Mouse (Mus musculus): ENCODE data around the gene Astn2.

The Astn2 gene

GRCm38 (mm10) chr4:66312733-66313132 lies 91.7 kb downstream of the Astn2 start:
- no peak for DNase-seq (ENCODE audit: low read depth, low spot score)

- DNase-seq (ENCODE audit: low read depth, low spot score) = no peak
These were observed 93.9 kb downstream of the Astn2 start for GRCm38 (mm10) chr4:66310315-66311020.

- DNase-seq (ENCODE audit: low read depth, low spot score) = no peak
These were observed 98.0 kb downstream of the Astn2 start for GRCm38 (mm10) chr4:66306377-66306776.

GRCm38 (mm10) chr4:66302686-66303310 lies 101.6 kb downstream of the Astn2 start:
- no peak for DNase-seq (ENCODE audit: low read depth, low spot score)

- DNase-seq (ENCODE audit: low read depth, low spot score) = no peak
These were observed 119.4 kb downstream of the Astn2 start for GRCm38 (mm10) chr4:66285034-66285433.

- no peak for DNase-seq (ENCODE audit: low read depth, low spot score)
These were observed 128.3 kb downstream of the Astn2 start for GRCm38 (mm10) chr4:66276096-66276495.

GRCm38 (mm10) chr4:66271550-66272117 lies 132.8 kb downstream of the Astn2 start:
- DNase-seq (ENCODE audit: low read depth, low spot score) = no peak

GRCm38 (mm10) chr4:66264031-66264430 lies 140.4 kb downstream of the Astn2 start:
- no peak for DNase-seq (ENCODE audit: low read depth, low spot score)

GRCm38 (mm10) chr4:66261276-66261675 lies 143.1 kb downstream of the Astn2 start:
- no peak for DNase-seq (ENCODE audit: low read depth, low spot score)

- no peak for DNase-seq (ENCODE audit: low read depth, low spot score)
These were observed 145.5 kb downstream of the Astn2 start for GRCm38 (mm10) chr4:66258905-66259304.

- no peak for DNase-seq (ENCODE audit: low read depth, low spot score)
These were observed 149.5 kb downstream of the Astn2 start for GRCm38 (mm10) chr4:66254695-66255492.

GRCm38 (mm10) chr4:66248521-66248920 lies 155.9 kb downstream of the Astn2 start:
- no peak for DNase-seq (ENCODE audit: low read depth, low spot score)

- no peak for DNase-seq (ENCODE audit: low read depth, low spot score)
These were observed 161.7 kb downstream of the Astn2 start for GRCm38 (mm10) chr4:66242683-66243082.

- no peak for DNase-seq (ENCODE audit: low read depth, low spot score)
These were observed 171.6 kb downstream of the Astn2 start for GRCm38 (mm10) chr4:66232799-66233198.

- DNase-seq (ENCODE audit: low read depth, low spot score) = no peak
These were observed 172.1 kb downstream of the Astn2 start for GRCm38 (mm10) chr4:66232350-66232749.

GRCm38 (mm10) chr4:66230735-66231134 lies 173.7 kb downstream of the Astn2 start:
- DNase-seq (ENCODE audit: low read depth, low spot score) = no peak

- DNase-seq (ENCODE audit: low read depth, low spot score) = no peak
These were observed 181.7 kb downstream of the Astn2 start for GRCm38 (mm10) chr4:66222602-66223317.

- DNase-seq (ENCODE audit: low read depth, low spot score) = no peak
These were observed 189.2 kb downstream of the Astn2 start for GRCm38 (mm10) chr4:66215170-66215618.

- DNase-seq (ENCODE audit: low read depth, low spot score) = no peak
These were observed 214.8 kb downstream of the Astn2 start for GRCm38 (mm10) chr4:66189636-66190035.

- DNase-seq (ENCODE audit: low read depth, low spot score) = no peak
These were observed 228.4 kb downstream of the Astn2 start for GRCm38 (mm10) chr4:66175887-66176533.

GRCm38 (mm10) chr4:66171583-66171982 lies 232.8 kb downstream of the Astn2 start:
- no peak for DNase-seq (ENCODE audit: low read depth, low spot score)
